Mouse (Mus musculus): ENCODE results near the gene Ezh1.
"Not testable (repeated sequence)": the region's sequence is repeated elsewhere in the genome, so short reads cannot be mapped to it uniquely, and the experiment has no call there.

- TF ChIP-seq GATA1 (IDR thresholded peaks at IDR 0.05; ENCODE audit: borderline replicate concordance, low read length); FLI1 (IDR thresholded peaks at IDR 0.05; ENCODE audit: low read length): not testable (repeated sequence)
These were observed 65.2 kb downstream of the Ezh1 start for GRCm38 (mm10) chr11:101160981-101161505.

All from megakaryocyte, embryonic 14.5 days (primary cell).